Mouse (Mus musculus) midbrain, embryonic 11.5 days (tissue): Measurements from ENCODE around the gene Olfr609. TPM values are rescaled to one million over a fixed set of nuclear protein-coding genes. Genes with fewer than 3 reads are reported as not detected.
"Not testable (repeated sequence)": the region's sequence is repeated elsewhere in the genome, so short reads cannot be mapped to it uniquely, and the experiment has no call there.

Source experiments
- ATAC-seq: fragments of 200-750 bp; cut with Nextera tagmentation; 2 replicates; pipeline ENCODE4 v1.8.0; 2017; ENCODE audit warnings: moderate TSS enrichment, moderate library complexity; ENCODE audit not compliant: low FRiP score
- DNase-seq: peaks from one replicate; pipeline ENCODE4 v3.0.0; 2015; ENCODE audit warnings: low spot score; ENCODE audit errors: missing footprints
- H3K27ac ChIP-seq: fragments of 300-500 bp; sonication (generic); 2 replicates; pipeline ENCODE4 v1.5.1; 2014; ENCODE audit warnings: low read depth, low read length
- H3K27me3 ChIP-seq: fragments of 300-500 bp; sonication (generic); 2 replicates; pipeline ENCODE4 v1.6.1; 2014; ENCODE audit warnings: mild to moderate bottlenecking, low read length, moderate library complexity, mixed read lengths; ENCODE audit not compliant: control insufficient read depth, insufficient read depth
- H3K36me3 ChIP-seq: fragments of 300-500 bp; sonication (generic); 2 replicates; pipeline ENCODE4 v1.6.1; 2014; ENCODE audit warnings: mild to moderate bottlenecking, low read length, moderate library complexity, mixed read lengths; ENCODE audit not compliant: control insufficient read depth, insufficient read depth
- H3K4me1 ChIP-seq: fragments of 300-500 bp; sonication (generic); 2 replicates; pipeline ENCODE4 v1.6.1; 2014; ENCODE audit warnings: low read length; ENCODE audit not compliant: control insufficient read depth, insufficient read depth
- H3K4me2 ChIP-seq: fragments of 300-500 bp; sonication (generic); 2 replicates; pipeline ENCODE4 v1.6.1; 2014; ENCODE audit warnings: mild to moderate bottlenecking, moderate library complexity
- H3K4me3 ChIP-seq: fragments of 300-500 bp; sonication (generic); 2 replicates; pipeline ENCODE4 v1.5.1; 2014; ENCODE audit warnings: low read depth, low read length
- H3K9ac ChIP-seq: fragments of 300-500 bp; sonication (generic); 2 replicates; pipeline ENCODE4 v1.6.1; 2014; ENCODE audit warnings: low read length
- H3K9me3 ChIP-seq: fragments of 300-500 bp; sonication (generic); 2 replicates; pipeline ENCODE4 v1.6.1; 2016; ENCODE audit warnings: low read length; ENCODE audit not compliant: control insufficient read depth
- WGBS: fragments of 180-500 bp; shearing (Covaris S2); extraction: QIAGEN DNeasy Blood & Tissue Kit; methylation state at CpG from one replicate; pipeline ENCODE4 v1.1.7; 2014; 5-methylcytosine and 5-hydroxymethylcytosine counted together
- polyA plus RNA-seq: library from polyadenylated mRNA; unstranded; fragments of >200 nt; fragmentation: Nextera tagmentation; extraction: Ambion mirVana; gene quantifications from 2 replicates; pipeline ENCODE4 v1.2.1, GENCODE M21; 2014

Gene Olfr609
- not detected in 2 replicates for polyA plus RNA-seq

- H3K36me3 ChIP-seq, result no peaks in the 10 kb centered on the region
- no peak within 1 kb of the TSS for H3K4me3 ChIP-seq
- H3K27me3 ChIP-seq, result no peaks in the 10 kb centered on the region
- no peaks in the 10 kb centered on the region for H3K9me3 ChIP-seq
- 58% methylated on average over 1 of the region's 1 CpGs for whole genome bisulfite sequencing
- H3K4me1 ChIP-seq, result no peaks in the 10 kb centered on the region
- H3K27ac ChIP-seq, result no peak within 1 kb of the TSS
- no peak for ATAC-seq
- no peak within 1 kb of the TSS for H3K9ac ChIP-seq
- no peak for DNase-seq
- H3K4me2 ChIP-seq, result no peak within 1 kb of the TSS
Observed at GRCm38 (mm10) chr7:103497962-103498361, at the start of gene Olfr609. Gene Olfr609 (minus strand): TSS chr7:103498062.

GRCm38 (mm10) chr7:103542617-103543016 lies 44.8 kb upstream of the Olfr609 start, which contains the start of gene Olfr612:
Gene Olfr612 (minus strand): TSS chr7:103542717.
- not testable (repeated sequence) for H3K36me3 ChIP-seq, DNase-seq, H3K4me3 ChIP-seq, H3K27ac ChIP-seq, H3K9ac ChIP-seq, H3K4me1 ChIP-seq, H3K27me3 ChIP-seq, H3K4me2 ChIP-seq, ATAC-seq, H3K9me3 ChIP-seq
- 84% methylated on average over 2 of the region's 2 CpGs for WGBS

DNA sequence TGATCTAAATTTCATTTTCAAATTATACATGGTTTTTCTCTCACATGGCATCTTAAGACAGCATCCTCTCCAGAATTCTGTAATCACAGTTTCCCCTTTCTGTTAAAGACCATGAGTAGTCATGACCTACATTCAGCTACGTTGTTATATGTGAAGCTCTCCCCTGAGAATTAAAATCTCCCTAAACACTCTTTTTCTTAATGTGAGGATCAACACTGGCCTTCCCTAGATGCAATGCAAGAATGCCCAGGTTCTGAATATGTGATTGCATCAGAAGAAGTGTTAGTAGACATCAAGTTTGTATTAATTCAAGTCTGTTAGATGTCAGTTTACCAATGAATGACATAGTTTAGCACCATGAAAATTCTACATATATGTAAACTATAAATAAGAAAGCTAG lies 22.9 kb upstream of the Olfr609 start, which contains the start of gene Olfr611:
TSS of gene Olfr611 (minus strand) at position 101 of the 400 bp plus-strand sequence.
- H3K27me3 ChIP-seq, H3K9me3 ChIP-seq, H3K4me2 ChIP-seq, H3K4me1 ChIP-seq, H3K27ac ChIP-seq, H3K9ac ChIP-seq, H3K4me3 ChIP-seq, ATAC-seq, DNase-seq, H3K36me3 ChIP-seq: not testable (repeated sequence)
- WGBS, result 61% methylated on average over 1 of the region's 1 CpGs

GRCm38 (mm10) chr7:103512022-103512421 lies 14.2 kb upstream of the Olfr609 start, which contains the start of gene Olfr610:
Gene Olfr610 (minus strand): TSS chr7:103512122.
- Histone ChIP-seq H3K27me3 (no peaks in the 10 kb centered on the region), H3K4me3 (no peak within 1 kb of the TSS), H3K9ac (no peak within 1 kb of the TSS), H3K27ac (no peak within 1 kb of the TSS), H3K4me2 (no peak within 1 kb of the TSS), H3K4me1 (no peaks in the 10 kb centered on the region), H3K9me3 (no peaks in the 10 kb centered on the region), H3K36me3 (no peaks in the 10 kb centered on the region)
- WGBS, result 90% methylated on average over 2 of the region's 2 CpGs
- DNase-seq, result no peak
- ATAC-seq, result no peak

- not testable (repeated sequence) for DNase-seq, H3K9me3 ChIP-seq, H3K4me2 ChIP-seq, H3K36me3 ChIP-seq, H3K27ac ChIP-seq, H3K4me1 ChIP-seq, ATAC-seq, H3K27me3 ChIP-seq, H3K9ac ChIP-seq, H3K4me3 ChIP-seq
- WGBS, result 94% methylated on average over 9 of the region's 9 CpGs
Observed at GRCm38 (mm10) chr7:103477106-103477505, 20.8 kb downstream of the Olfr609 start.

GRCm38 (mm10) chr7:103469577-103469976 lies 28.3 kb downstream of the Olfr609 start, which contains the start of gene Olfr608:
Gene Olfr608 (plus strand): TSS chr7:103469877.
- H3K36me3 ChIP-seq, result no peaks in the 10 kb centered on the region
- H3K4me3 ChIP-seq, result no peak within 1 kb of the TSS
- H3K4me1 ChIP-seq, result no peaks in the 10 kb centered on the region
- H3K4me2 ChIP-seq, result no peak within 1 kb of the TSS
- no peak within 1 kb of the TSS for H3K27ac ChIP-seq
- H3K9me3 ChIP-seq, result no peaks in the 10 kb centered on the region
- H3K9ac ChIP-seq, result no peak within 1 kb of the TSS
- DNase-seq, result no peak
- H3K27me3 ChIP-seq, result no peaks in the 10 kb centered on the region
- ATAC-seq, result no peak

DNA sequence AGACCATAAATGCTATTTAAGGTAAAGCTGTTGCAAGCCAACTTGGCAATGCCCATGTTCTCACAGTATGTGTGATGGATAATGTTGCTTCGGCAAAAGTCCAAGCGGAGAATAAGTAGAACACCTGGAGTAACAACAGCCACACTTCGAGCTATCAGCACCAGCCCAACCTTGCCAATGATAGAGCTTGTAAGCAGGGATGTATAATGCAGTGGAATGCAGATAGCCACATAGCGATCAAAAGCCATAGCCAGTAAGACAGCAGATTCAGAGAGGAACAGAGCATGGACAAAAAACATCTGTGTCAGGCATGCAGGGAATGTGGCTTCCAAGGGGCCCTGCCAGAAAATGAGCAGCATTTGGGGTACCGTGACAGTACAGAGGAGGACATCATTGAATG lies 37.3 kb downstream of the Olfr609 start:
- no peaks in the 10 kb centered on the region for H3K9me3 ChIP-seq
- ATAC-seq, result no peak

DNA sequence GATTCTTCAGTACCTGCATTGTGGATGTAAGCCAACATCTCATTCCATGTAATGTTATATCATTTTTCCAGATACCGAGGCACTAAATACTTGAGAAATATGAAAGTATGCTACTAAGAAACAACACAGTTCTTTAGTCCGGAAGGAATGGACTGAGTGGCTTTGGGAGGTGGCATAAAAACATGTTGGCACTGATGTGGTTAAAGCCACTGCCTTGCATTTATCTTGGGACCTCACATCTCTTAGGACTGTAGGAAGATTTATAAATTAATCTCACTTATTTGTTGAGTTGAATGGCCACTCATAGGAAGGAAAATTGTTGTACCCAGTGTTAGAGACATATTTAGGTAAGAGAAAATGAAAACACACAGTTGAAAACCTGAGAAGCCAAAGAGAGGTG lies 49.1 kb downstream of the Olfr609 start, which contains the start of gene Olfr606:
TSS of gene Olfr606 (plus strand) at position 301 of the 400 bp plus-strand sequence.
- ATAC-seq (no peak), DNase-seq (no peak)
- Histone ChIP-seq H3K4me3 (no peak within 1 kb of the TSS), H3K9me3 (no peaks in the 10 kb centered on the region), H3K4me2 (no peak within 1 kb of the TSS), H3K36me3 (no peaks in the 10 kb centered on the region), H3K9ac (no peak within 1 kb of the TSS), H3K4me1 (no peaks in the 10 kb centered on the region), H3K27me3 (no peaks in the 10 kb centered on the region), H3K27ac (no peak within 1 kb of the TSS)
- WGBS, result 96% methylated on average over 2 of the region's 2 CpGs

More for the DNA sequence above, 37.3 kb downstream of the Olfr609 start:
- no peak overlapping the region for H3K27ac ChIP-seq
- H3K36me3 ChIP-seq, result no peaks in the 10 kb centered on the region
- H3K4me2 ChIP-seq, result no peak overlapping the region
- H3K4me3 ChIP-seq, result no peak overlapping the region
- no peaks in the 10 kb centered on the region for H3K27me3 ChIP-seq
- DNase-seq, result no peak
- no peaks in the 10 kb centered on the region for H3K4me1 ChIP-seq
- 89% methylated on average over 5 of the region's 5 CpGs for WGBS
- H3K9ac ChIP-seq, result no peak overlapping the region

- WGBS, result 90% methylated on average over 1 of the region's 1 CpGs
- ATAC-seq, result no peak
- H3K9me3 ChIP-seq, result no peaks in the 10 kb centered on the region
Observed at GRCm38 (mm10) chr7:103445339-103445738, 52.5 kb downstream of the Olfr609 start, which contains the start of gene Olfr605. Gene Olfr605 (minus strand): TSS chr7:103445439.

More at GRCm38 (mm10) chr7:103445339-103445738, 52.5 kb downstream of the Olfr609 start, which contains the start of gene Olfr605:
- Histone ChIP-seq H3K4me3 (no peak within 1 kb of the TSS), H3K36me3 (no peaks in the 10 kb centered on the region), H3K4me2 (no peak within 1 kb of the TSS), H3K9ac (no peak within 1 kb of the TSS), H3K4me1 (no peaks in the 10 kb centered on the region), H3K27ac (no peak within 1 kb of the TSS), H3K27me3 (no peaks in the 10 kb centered on the region)
- no peak for DNase-seq
